Mouse (Mus musculus): ENCODE results near the gene Ccdc142.
A peak's percentile ranks its signal among the peaks of the same experiment; 100 is the strongest.

The Ccdc142 gene

GRCm38 (mm10) chr6:83086121-83087035 is 15.0 kb upstream of the Ccdc142 start, which contains the start of gene Lbx2:
TSS of gene Lbx2 (plus strand) at chr6:83086367.
- DNase-seq: peak in 1 of 2 experiments; percentile 26

- peak; percentile 28 to 49 for DNase-seq
Measured at GRCm38 (mm10) chr6:83087205-83087925, 14.0 kb upstream of the Ccdc142 start.

- DNase-seq: no peak
Measured at GRCm38 (mm10) chr6:83087926-83088260, 13.5 kb upstream of the Ccdc142 start.

GRCm38 (mm10) chr6:83092416-83093127 is 8.8 kb upstream of the Ccdc142 start:
- DNase-seq: peak; percentile 55 to 56

GRCm38 (mm10) chr6:83095968-83096367 is 5.4 kb upstream of the Ccdc142 start:
- no peak for DNase-seq

GRCm38 (mm10) chr6:83098411-83098810 is 3.0 kb upstream of the Ccdc142 start:
- no peak for DNase-seq

GRCm38 (mm10) chr6:83101688-83102556 is 521 bp downstream of the Ccdc142 start:
- DNase-seq: peak; percentile 79 to 83

- no peak for DNase-seq
Measured at GRCm38 (mm10) chr6:83103130-83103650, 1.8 kb downstream of the Ccdc142 start.

- no peak for DNase-seq
Measured at GRCm38 (mm10) chr6:83104158-83104557, 2.8 kb downstream of the Ccdc142 start.

- DNase-seq: peak; percentile 79 to 89
Measured at GRCm38 (mm10) chr6:83107566-83108400, 6.4 kb downstream of the Ccdc142 start.

GRCm38 (mm10) chr6:83108762-83109668 is 7.6 kb downstream of the Ccdc142 start, which contains the start of gene Mrpl53:
TSS of gene Mrpl53 (plus strand) at chr6:83109040.
- DNase-seq: peak; percentile 88

GRCm38 (mm10) chr6:83111510-83112136 is 10.2 kb downstream of the Ccdc142 start:
- DNase-seq: no peak

- peak; percentile 96 to 97 for DNase-seq
Measured at GRCm38 (mm10) chr6:83115011-83115671, 13.7 kb downstream of the Ccdc142 start, which contains the start of gene Mogs. TSS of gene Mogs (plus strand) at chr6:83115496.

GRCm38 (mm10) chr6:83115682-83116372 is 14.4 kb downstream of the Ccdc142 start:
- no peak for DNase-seq

- DNase-seq: no peak
Measured at GRCm38 (mm10) chr6:83116373-83117164, 15.2 kb downstream of the Ccdc142 start.

GRCm38 (mm10) chr6:83117165-83117438 is 15.7 kb downstream of the Ccdc142 start:
- DNase-seq: no peak

GRCm38 (mm10) chr6:83117616-83118015 is 16.2 kb downstream of the Ccdc142 start:
- DNase-seq: no peak
